Mouse (Mus musculus) 416B (cell line): ENCODE measurements at regions not wholly inside any gene's neighbourhood (a gene's known extent, or its start where the extent isn't known, plus 50 kb on each side); places are given as distances from the start of the nearest gene placed in this dataset.

Experiments
- DNase-seq: peaks from one replicate; pipeline ENCODE4 v3.0.0; 2011; ENCODE audit warnings: low read depth

DNA sequence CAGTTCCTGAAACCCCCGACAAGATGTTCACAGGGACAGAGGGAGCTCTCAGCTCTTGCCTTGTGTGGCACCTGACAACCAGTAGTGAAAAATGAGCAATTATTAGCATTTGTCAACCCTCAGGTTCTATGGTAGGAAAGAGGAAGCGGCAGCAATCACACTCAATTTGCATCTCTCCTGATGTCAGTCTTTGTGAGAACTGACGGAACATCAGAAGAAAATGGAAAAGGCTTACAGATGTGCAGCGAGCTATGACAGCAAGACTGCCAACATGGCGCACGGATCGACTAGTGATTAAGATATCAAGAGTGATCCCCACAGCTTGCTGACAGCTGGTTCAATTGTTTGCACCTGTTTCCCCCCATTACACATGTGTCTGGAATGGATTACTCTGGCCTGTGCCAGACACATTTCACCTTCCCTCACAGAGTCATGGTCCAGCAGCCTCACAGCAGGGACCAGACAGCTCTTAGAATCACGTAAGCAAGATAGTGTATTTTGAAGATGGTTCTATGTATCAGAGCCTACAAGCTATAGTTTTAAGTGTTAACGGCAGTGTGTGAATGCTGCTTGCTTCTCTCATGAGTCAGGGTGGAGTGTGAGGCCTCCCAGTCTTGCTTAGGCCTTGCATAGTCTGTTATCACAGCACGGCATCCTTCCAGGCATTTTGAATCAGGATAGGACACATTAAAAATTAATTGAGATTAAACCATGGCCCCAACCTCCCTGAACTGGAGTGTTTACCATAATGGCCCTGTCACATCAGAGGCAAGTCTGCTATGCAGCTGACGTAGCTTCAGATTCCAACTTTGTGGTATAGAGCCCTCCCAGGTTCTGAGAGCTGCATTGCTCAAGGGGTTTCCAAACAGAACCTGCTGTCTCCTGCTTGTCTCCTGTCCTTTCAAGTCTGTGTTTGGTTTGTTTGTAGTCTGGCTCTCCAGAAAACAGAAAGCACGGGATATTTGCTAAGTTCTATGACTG, 2258.0 kb downstream of the 4930444P10Rik start:
- no peak for DNase-seq

DNA sequence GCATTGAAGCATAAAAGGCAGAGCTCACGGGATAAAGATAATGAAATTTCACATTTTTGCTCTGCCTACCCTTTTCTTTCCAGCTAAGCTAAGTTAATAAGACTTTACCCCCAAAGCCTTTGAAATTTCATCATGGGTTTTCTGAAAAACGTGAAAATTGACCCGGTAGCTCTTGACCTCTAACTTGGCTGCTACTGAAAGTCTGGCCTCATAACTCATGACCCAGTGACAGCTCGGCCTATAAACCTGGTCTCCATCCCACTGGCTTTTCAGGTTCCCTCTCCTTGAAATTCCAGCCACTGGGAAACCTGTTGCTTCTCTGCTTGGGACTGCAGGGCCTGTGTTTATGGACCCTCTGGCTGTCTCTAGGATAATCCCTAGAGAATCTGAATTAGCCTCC, 2285.3 kb downstream of the 4930444P10Rik start:
- no peak for DNase-seq

DNA sequence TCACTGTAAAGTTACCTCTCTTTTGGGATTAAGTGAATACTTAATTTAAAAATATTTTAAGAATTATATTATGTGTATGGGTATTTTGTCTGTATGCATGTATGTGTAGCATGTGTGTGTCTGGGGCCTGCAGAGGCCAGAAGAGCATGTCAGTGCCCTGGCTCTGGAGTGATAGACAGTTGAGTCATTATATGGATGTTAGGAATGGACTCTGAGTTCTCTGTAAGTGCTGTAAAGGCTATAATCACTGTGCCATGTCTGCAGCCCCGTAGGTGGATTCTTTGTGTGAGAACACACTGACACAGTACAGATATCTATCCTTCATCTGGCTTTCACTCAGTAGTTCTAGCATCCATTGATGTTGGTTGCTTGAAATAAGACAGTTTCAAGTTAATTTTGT, 2292.7 kb downstream of the 4930444P10Rik start:
- no peak for DNase-seq

DNA sequence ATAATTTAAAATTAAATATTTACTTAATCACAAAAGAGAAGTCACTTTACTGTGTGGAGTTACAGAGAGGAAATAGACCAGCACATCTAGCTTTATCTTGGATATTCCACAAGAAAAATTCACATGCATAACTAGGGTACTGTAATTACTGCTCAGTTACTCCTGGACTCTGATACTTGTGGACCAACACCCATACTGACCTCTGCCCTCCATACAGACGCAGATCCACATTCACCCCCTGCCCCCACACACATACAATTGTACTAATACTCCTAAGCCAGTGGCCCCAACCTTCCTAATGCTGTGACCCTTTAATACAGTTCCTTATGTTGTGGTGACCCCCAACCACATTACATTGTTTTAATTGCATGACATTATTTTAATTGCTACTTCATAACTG, 2294.3 kb downstream of the 4930444P10Rik start:
- no peak for DNase-seq

DNA sequence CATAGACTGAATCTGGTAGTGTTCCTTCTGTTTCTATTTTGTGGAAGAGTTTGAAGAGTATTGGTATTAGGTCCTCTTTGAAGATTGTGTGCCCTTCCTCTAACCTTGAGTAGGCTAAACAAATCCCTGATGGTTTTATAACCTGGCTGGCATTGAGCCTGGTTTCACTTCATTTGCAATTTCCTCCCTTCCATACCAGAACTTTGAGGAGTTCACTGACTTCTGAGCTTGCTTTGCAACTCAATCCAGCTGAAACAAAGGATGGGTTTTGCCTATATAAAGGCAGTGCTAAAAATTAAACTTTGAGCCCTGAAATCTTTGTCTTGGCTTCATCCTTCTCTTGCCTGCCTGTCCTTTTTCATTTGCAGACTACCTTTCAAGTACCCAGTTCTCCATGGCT, 2297.9 kb downstream of the 4930444P10Rik start:
- no peak for DNase-seq

DNA sequence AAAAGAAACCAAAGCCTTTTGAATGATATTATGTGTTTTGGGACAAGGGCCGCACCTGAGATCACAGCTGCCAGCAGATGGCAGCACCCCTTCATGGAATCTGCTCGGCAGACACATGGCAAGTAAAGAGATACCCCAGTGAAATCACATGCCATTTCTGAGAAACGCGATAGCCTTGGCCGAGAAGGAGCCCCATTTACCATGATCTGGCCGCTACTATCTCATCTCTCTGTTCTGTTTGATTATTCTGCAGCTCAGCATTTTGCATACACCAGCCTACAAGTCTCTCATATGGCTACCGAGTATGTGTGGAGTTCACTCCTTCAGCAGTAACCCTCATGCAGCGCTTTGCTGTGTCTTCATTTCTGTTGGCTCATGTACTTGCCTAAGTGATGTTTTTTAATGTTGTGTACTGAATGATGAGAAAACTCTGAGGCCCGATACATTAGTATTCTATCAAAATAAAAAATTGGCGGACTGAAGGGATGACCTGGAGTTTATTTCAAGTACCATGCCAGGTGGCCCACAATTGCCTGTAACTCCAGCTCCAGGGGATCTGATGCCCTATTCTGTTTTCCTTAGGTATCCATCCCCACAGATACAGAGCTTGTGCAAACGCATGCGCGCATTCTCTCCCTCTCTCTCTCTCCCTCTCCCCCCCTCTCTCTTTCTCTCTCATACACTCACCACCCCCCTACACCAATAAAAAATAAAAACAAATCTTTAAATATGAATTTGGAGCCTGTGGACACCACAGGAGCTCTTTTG, 2303.6 kb downstream of the 4930444P10Rik start:
- DNase-seq, result peak; percentile 75

DNA sequence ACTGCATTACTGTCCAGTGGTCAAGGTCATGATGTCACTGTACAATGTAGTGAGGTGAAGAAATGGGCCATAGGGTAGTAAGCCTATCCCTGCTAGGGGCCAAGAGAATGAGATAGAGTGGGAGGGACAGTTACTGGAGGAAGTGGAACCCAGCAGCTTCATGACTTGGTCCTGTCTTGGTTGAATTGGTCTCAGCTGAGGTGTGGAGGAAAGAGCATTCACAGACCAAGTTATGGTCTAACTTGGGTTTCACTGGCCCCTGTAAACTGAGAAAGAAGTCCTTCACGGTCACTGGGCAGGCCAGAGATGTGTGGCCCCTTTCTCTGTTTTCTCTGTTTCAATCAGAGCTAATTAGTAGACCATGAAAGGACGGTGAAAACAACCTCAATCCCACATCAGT, 2306.1 kb downstream of the 4930444P10Rik start:
- DNase-seq, result no peak

DNA sequence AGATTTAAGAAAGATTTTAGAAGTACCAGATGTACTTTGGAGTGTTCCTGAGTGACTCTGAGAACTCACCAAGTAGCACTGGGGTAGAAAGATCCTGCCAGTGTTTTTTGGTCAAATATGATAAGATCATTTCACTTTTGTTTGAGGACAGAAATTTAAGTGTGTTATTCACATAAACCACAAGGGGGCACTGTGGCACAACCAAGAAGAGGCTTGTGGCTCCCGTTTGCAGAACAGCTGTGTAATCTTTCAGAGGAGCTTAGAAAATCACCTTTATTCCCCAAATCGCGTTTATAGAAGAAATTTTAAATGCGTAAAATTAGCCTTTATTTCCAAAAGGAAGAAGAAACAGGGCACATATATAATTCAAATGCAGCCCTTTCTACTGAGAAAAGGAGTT, 2308.7 kb downstream of the 4930444P10Rik start:
- DNase-seq, result peak; percentile 77

DNA sequence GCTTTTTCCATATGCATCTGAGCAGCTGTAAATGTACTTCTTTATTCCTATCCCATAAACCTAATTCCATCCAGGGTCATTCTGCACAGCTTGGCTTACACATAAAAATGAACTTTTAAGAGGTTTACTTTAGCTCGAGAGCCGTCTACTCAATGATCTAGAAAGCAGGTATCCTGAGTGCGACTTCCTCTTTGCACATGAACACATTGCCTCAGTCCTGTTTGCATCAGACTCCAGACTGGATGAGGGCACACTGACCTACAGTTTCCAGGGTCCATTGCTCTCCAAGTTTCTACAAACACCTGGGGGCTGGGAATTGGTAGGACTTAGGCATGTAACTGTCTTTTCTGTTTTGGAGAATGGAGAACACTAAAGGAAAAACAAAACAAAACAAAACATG, 2310.5 kb downstream of the 4930444P10Rik start:
- no peak for DNase-seq

DNA sequence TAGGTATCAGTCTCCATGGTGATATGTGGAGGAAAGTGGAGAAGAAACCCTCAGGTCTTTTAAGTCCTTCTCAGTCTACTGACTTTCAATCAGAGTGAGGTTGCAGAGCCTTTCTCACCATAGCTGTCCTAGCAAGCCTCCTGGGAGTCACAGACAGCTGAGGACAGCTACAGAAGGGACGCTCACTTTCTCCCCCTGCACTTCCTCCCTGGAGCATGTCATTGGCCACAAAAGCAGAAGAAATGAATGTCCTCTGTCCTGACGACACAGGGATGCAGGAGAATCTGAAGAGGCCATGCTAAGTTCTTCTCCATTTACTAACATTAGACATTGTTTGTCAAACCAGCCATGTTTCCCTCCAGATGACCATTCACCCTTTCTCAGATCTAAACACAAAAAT, 2321.0 kb downstream of the 4930444P10Rik start:
- no peak for DNase-seq

DNA sequence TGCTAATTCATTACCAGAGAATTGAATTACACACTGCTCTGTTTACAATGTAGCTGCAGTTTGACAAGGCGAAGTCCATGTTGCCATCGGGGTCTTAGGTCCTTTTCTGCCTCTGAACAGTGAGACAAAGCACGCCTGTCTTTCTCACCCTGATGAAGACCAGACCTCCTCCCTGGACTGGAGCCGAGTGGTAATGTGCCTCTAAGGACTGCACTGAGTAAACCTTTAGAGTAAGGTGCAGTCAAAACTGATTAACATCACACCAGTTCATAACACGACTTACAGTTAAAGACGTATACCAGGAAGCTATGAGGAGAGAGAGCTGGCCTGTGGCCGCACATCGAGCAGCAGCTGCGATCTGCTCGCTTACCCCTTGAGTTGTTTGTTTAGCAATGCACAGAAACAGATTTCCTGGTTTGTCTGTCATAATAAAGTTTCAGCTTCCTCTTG, 2322.1 kb downstream of the 4930444P10Rik start:
- DNase-seq, result no peak

DNA sequence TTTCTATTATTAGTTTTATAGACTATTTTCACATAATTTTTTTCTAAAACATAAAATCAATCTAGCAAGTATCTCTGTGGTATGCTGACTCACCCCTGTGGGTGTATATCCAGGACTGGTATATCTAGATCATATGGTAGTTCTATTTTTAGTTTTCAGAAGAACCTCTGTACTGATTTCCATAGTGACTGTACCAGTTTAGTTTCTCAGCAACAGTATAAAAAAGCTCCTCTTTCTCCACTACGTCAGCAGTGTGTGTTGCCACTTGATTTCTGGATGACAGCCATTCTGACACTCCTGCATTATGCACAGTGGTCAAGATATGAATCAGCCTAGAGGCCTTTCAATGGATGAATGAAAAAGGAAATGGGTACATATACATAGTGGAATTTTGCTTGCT, 2338.6 kb downstream of the A830018L16Rik start:
- DNase-seq, result peak; percentile 8

DNA sequence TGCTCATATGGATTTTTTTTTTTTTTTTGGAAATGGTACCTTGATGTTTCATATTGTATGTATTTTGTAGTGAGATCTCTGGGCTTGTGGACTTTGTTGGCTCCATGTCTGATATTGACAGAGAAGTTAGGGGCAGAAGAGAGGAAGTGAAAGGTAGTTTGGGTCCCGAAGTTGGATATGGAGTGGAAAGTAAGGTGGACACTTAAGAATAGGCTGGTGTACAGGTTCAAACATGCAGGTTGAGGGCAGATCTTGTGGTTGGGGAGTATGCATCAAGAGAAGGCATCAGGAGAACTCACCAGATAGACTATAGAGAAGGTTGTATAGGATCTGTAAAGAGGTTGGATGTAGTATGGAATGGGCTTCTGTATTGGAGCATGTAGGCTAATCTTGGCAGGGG, 2337.5 kb downstream of the A830018L16Rik start:
- DNase-seq, result no peak
